Mouse (Mus musculus) bone marrow macrophage, adult 2 months (primary cell): ENCODE measurements around the gene Tnfsf11. TPM values are rescaled to one million over a fixed set of nuclear protein-coding genes. Genes with fewer than 3 reads are reported as not detected.

Experiments
- H3K27ac ChIP-seq: 2 replicates; pipeline ENCODE4 v1.5.1; 2012; ENCODE audit warnings: low read depth, low read length; ENCODE audit not compliant: insufficient read depth
- H3K4me1 ChIP-seq: 2 replicates; pipeline ENCODE4 v1.6.1; 2012; ENCODE audit warnings: low read length; ENCODE audit not compliant: control insufficient read depth, insufficient read depth
- H3K4me3 ChIP-seq: 2 replicates; pipeline ENCODE4 v1.5.1; 2012; ENCODE audit warnings: mild to moderate bottlenecking, low read length, moderate library complexity; ENCODE audit not compliant: insufficient read depth
- CTCF ChIP-seq: IDR thresholded peaks from 2 replicates; pipeline ENCODE4 v1.5.1; 2012; ENCODE audit warnings: low read depth, mild to moderate bottlenecking, low read length, moderate library complexity
- POLR2A ChIP-seq: IDR thresholded peaks from 2 replicates; pipeline ENCODE4 v1.6.1; 2012; ENCODE audit warnings: mild to moderate bottlenecking, low read depth, low read length, borderline replicate concordance
- polyA plus RNA-seq: library from polyadenylated mRNA; stranded (reverse); fragments of >200 nt; gene quantifications from 2 replicates; pipeline ENCODE4 v1.2.4, GENCODE M21; 2012; ENCODE audit not compliant: missing spikeins, insufficient read depth, insufficient read length

Tnfsf11 gene
- polyA plus RNA-seq, result not detected in 2 replicates

GRCm38 (mm10) chr14:78307286-78308237, at the start of gene Tnfsf11:
Gene Tnfsf11 (minus strand): TSS chr14:78308043.
- Histone ChIP-seq H3K27ac (no peak within 1 kb of the TSS), H3K4me3 (no peak within 1 kb of the TSS), H3K4me1 (no peaks in the 10 kb centered on the region)
- TF ChIP-seq CTCF, result no peak
- TF ChIP-seq POLR2A, result no peak

- no peak for TF ChIP-seq CTCF
- TF ChIP-seq POLR2A, result no peak
- Histone ChIP-seq H3K4me1 (no peaks in the 10 kb centered on the region), H3K4me3 (no peak overlapping the region), H3K27ac (no peak overlapping the region)
Measured at GRCm38 (mm10) chr14:78356764-78357163, 48.9 kb upstream of the Tnfsf11 start.

DNA sequence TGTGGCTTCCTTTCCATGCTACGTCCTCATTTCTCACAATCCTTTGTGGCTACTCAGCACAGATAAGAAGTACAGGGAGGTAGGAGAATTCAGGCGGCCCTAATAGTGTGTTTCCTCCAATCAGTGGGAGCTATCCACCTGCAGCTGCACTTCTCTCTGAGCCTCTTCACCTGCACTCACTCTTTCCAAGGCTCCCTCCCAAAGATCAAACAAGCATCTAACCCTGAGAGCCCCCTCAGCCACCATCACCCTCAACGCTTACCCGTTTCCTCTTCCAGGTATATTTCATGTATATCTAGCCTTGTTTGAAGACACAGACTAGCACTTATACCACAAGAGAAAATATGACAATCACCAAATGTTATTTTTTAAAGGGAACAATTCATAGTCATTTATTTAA, 47.5 kb upstream of the Tnfsf11 start:
- TF ChIP-seq POLR2A, result no peak
- no peak for TF ChIP-seq CTCF
- no peak overlapping the region for H3K4me3 ChIP-seq
- H3K27ac ChIP-seq, result no peak overlapping the region
- H3K4me1 ChIP-seq, result no peaks in the 10 kb centered on the region

DNA sequence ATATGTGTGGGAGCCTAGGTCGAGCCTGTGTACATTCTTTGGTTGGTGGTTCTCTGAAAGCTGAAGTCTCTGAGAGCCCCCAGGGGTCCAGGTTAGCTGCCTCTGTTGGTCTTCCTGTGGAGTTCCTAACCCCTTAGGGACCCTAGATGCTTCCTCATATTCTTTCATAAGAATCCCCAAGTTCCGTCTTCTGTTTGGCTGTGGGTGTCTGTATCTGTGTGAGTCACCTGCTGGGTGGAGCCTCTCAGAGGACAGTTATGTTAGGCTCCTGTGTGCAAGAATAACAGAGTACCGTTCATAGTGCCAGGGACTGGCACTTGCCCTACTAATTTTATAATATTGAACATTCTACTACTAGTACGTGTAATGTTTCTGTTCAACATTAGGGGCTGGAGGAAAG, 45.0 kb upstream of the Tnfsf11 start:
- TF ChIP-seq CTCF (no peak), POLR2A (no peak)
- Histone ChIP-seq H3K27ac (no peak overlapping the region), H3K4me1 (no peaks in the 10 kb centered on the region), H3K4me3 (no peak overlapping the region)

- H3K4me3 ChIP-seq, result no peak overlapping the region
- no peak overlapping the region for H3K27ac ChIP-seq
- TF ChIP-seq CTCF (no peak), POLR2A (no peak)
- H3K4me1 ChIP-seq, result no peaks in the 10 kb centered on the region
Measured at GRCm38 (mm10) chr14:78351544-78351943, 43.7 kb upstream of the Tnfsf11 start.

DNA sequence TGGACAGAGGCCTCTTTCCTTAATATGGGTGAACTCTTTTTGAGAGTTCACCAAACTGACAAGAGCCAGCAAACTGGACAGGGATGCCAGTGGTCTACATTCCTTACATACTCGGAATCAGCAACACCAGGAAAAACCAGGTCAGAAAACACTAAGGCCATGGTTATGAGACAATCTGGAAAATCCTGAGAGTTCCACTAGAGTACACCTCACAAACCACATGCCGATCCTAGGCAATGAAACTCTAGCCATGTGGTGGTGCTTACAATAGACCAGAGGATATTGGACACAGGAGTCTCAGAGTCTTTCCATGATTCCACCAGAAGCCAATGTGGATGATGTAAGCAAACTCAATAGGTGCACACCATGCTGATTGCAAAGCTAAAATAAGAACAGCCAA, 39.9 kb upstream of the Tnfsf11 start:
- Histone ChIP-seq H3K4me3 (no peak overlapping the region), H3K27ac (no peak overlapping the region), H3K4me1 (no peaks in the 10 kb centered on the region)
- no peak for TF ChIP-seq CTCF
- TF ChIP-seq POLR2A, result no peak

GRCm38 (mm10) chr14:78343007-78343406, 35.2 kb upstream of the Tnfsf11 start:
- TF ChIP-seq POLR2A (no peak), CTCF (no peak)
- no peak overlapping the region for H3K4me3 ChIP-seq
- no peak overlapping the region for H3K27ac ChIP-seq
- no peaks in the 10 kb centered on the region for H3K4me1 ChIP-seq

DNA sequence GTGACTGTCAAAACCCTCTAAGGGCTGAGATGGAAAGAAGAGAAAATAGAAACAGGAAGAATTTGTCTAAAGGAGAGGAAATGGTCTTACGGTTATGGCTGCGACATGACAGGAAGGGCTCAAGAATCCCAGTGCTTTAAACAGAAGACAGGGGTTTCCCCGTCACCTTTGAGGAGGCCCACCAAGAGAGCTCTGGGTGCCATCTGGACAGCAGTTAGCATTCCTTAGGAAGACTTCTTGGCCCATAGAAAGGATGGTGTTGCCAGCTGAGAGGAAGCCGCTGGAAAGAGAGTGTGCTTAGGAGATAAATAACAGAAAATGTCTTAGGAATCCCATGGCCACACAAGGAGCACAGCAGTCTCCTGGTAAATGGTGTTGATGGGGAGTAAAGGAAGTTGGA, 34.3 kb upstream of the Tnfsf11 start:
- no peak for TF ChIP-seq CTCF
- no peak for TF ChIP-seq POLR2A
- H3K27ac ChIP-seq, result no peak overlapping the region
- H3K4me3 ChIP-seq, result no peak overlapping the region
- H3K4me1 ChIP-seq, result no peaks in the 10 kb centered on the region

DNA sequence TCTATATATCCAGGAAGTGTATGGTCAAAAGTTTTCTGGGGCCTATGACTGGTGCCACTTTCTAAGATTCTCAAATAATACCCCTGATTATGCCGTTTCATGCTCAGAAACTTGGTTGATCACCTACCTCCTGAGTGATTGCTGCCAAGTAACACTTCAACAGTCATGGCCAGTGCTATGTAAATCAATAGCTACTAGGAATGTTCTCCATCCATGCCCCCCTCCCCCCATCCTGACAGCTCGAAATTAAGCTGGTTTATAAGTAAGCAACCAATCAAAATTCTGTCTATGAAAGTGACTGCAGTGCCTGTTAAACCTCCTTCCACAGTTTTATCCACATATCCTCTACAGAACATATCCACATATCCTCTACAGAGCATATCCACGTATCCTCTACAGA, 25.5 kb upstream of the Tnfsf11 start:
- Histone ChIP-seq H3K4me3 (no peak overlapping the region), H3K27ac (no peak overlapping the region), H3K4me1 (no peaks in the 10 kb centered on the region)
- no peak for TF ChIP-seq CTCF
- TF ChIP-seq POLR2A, result no peak

DNA sequence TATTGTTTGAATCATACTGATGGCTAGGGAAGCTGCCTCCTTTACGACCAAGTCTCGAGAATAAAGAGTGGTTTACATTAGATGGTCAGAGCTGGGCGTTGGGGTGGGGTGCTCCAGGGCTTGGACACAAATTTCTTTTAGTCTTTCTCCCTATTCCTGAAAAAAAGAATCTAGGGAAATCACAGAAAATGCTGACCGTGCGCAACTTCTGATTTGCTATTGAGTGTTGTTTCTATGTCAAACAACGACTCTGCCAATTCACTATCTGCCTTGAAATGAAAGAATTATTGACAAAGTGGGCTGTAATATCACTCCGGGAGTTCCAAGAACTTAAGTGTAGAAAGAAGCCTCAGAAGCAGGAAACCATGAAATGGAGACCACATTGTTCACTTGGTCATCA, 23.5 kb upstream of the Tnfsf11 start:
- TF ChIP-seq CTCF, result no peak
- TF ChIP-seq POLR2A, result no peak
- H3K4me3 ChIP-seq, result no peak overlapping the region
- H3K4me1 ChIP-seq, result no peaks in the 10 kb centered on the region
- no peak overlapping the region for H3K27ac ChIP-seq

DNA sequence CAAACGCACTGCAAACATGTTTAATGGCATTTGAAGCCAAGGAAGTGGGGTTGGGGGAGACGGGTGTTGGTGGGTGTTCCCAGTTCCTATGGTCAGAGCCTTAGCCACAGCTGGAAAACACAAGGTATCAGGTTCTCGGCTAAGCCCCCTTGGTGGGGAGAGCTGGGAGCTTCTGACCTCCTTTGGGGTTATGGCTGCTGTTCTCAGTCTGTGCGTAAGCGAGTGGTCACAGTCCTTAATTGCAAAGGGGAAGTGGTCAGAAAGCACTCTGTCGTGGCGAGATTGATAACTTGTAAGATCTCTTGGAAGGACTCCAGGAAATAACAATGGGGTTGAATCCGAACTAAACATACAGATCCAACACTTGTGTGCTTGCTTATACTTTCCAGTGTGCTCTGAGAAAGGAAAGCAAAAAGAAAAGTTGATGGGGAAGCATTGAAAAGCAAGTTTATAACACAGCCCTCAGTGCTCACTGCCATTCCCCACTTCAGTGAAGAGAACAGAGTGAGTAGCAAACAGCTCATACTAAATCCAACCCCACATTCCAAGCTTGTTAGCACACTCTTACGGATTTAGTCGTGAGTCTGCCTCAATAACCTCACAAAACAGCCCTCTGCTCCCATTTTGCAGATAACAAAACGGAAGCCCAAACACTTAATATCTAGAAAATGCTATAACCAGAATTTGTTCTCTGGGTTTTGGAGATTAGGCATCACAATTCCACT, 22.9 kb upstream of the Tnfsf11 start:
- Histone ChIP-seq H3K27ac (no peak overlapping the region), H3K4me1 (no peaks in the 10 kb centered on the region), H3K4me3 (no peak overlapping the region)

More for the DNA sequence above, 22.9 kb upstream of the Tnfsf11 start:
- TF ChIP-seq POLR2A (no peak), CTCF (no peak)
